Mouse (Mus musculus) adrenal gland, adult (tissue): ENCODE data around the gene Tlk2.
"Not testable (repeated sequence)": the region's sequence is repeated elsewhere in the genome, so short reads cannot be mapped to it uniquely, and the experiment has no call there.

Source experiments
- DNase-seq, 2 experiments: peaks; one replicate each; pipeline ENCODE4 v3.0.0; 2022 to 2023; ENCODE audit warnings: low spot score in 1 of 2; ENCODE audit not compliant: inconsistent age in 2 of 2

Tlk2 gene

DNA sequence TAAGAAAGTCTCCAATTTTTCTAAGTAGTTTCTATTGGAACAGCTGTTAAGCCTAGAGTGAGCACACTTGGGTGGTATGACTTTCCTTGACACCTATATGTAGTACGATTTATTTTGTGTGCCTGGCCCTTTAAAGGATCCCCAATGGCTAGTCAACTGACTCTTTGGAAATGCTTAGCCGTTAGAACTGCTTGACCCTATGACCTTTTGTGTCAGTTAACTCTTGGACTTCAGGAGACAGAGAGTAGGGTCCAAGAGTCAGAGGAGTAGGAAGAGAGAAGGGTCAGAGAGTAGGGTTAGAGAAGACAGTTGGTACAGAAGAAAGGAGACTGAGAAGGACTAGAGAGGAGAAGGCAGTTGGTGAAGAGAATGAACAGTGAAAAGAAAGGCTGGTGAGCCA, at the start of gene Tlk2:
Gene Tlk2, plus strand, starts transcription at position 292 of the 400 bp plus-strand sequence.
- no peak for DNase-seq

DNA sequence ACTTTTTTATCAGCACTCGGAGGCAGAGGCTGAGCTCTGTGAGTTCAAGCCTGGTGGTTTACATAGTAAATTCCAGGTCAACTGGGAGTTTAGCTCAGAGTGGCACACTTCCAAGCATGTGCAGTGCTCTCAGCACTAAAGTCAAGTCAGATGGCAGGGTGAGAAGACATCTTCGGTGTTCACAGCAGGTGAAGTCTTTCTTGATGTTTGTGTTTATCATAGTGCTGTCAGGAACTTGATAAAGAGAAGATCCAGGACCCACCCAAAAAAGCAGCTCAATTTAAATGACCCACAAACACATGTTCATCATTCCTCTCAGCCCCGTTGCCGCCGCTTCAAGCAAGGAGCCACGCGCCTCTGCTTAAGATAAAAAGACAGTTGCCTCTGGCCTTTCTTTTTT, 42.9 kb upstream of the Tlk2 start:
- no peak for DNase-seq

GRCm38 (mm10) chr11:105137255-105137654, 41.4 kb upstream of the Tlk2 start:
- not testable (repeated sequence) for DNase-seq

- not testable (repeated sequence) for DNase-seq
Measured at GRCm38 (mm10) chr11:105140512-105140911, 38.1 kb upstream of the Tlk2 start.

DNA sequence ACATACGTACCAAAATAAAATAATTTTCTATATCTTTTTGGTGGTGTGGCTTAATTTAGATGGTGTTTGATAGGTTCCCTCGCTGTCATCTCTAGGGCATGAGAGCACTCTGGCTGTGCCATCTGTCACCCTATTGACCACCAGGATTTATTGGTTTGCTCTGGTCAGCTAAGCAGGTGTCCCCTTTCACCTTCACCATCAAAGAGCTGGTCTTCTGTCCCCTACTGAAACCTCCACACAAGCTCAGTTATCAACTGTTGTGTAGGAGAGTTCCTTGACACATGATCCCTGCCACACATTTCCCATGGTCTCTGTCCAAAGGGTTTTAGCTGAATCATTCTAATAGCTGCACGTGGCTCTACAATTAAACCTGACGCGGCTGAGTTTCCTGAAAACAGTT, 37.5 kb upstream of the Tlk2 start:
- no peak for DNase-seq

GRCm38 (mm10) chr11:105143564-105143963, 35.0 kb upstream of the Tlk2 start:
- no peak for DNase-seq

GRCm38 (mm10) chr11:105144084-105144483, 34.5 kb upstream of the Tlk2 start:
- DNase-seq, result no peak

DNA sequence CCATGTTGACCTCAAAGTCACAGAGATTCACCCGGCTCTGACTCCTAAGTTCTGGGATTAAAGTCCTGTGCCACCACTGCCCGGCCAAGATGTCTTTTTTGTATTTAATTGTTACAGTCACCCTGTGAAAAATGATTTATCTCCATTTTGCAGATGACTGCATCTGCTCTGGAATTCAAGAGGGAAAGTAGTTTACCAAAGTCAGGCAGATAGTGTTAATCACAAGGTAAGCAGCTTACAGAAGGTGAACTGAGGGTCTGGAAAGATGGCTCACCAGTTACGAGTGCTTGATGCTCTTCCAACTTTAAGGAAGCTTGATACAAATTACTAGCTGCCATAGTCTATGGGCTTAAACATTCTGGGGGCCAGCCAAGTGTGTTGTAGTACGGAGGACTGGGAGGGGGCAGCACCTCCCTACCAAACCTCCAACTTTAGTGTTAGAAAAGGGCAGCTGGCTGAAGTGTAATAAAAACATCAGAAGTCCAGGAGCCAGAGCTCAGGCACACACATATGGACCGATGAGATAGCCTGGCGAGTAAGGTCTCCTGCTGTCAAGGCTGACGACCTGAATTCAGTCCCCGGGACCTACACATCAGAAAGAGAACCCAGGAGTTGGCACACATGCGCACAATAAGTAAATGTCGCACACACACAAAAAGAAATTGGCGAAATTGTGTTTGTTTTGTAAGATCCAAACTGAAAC, 33.9 kb upstream of the Tlk2 start:
- DNase-seq, result no peak

GRCm38 (mm10) chr11:105145211-105145610, 33.4 kb upstream of the Tlk2 start:
- no peak for DNase-seq

- no peak for DNase-seq
Measured at GRCm38 (mm10) chr11:105146593-105146992, 32.0 kb upstream of the Tlk2 start, which contains the start of gene Gm10842. TSS of gene Gm10842 (plus strand) at chr11:105146893.

DNA sequence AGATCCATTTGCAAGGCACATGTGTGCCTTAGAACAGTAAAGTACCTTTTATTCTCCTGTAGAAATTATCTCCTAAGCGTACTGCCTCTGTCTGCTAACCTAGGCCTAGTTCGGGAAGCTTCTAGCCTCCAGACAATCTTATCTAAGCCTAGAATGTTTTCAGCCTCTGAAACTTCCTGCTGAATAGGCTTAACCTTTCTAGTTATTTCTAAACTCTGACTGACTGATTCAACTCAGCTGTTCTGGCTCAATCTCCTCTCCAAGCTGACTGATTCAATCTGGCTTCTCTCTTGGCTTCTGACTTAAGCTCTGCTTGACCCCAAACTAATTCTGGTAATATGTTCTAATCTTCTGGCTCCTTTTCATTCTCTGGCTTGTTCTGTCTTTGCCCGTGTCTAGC, 29.3 kb upstream of the Tlk2 start:
- no peak for DNase-seq

DNA sequence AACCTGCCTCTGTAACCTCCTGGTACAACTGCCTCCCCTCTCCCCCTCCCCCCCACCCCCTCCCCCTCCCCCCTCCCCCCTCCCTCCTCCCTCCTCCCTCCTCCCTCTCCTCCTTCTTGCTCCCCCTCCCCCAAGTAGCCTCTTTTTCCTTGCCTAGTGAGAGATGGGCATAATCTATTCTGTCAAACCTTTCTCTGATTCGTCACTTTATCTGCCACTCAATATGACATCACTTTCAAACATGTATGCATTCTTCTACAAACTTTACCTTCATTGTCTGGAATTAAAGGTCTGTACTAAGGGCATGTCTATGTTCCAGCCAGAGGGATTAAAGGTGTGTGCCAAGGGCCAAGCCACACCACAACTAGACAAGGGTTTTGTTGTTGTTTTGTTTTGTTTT, 28.8 kb upstream of the Tlk2 start:
- no peak for DNase-seq

DNA sequence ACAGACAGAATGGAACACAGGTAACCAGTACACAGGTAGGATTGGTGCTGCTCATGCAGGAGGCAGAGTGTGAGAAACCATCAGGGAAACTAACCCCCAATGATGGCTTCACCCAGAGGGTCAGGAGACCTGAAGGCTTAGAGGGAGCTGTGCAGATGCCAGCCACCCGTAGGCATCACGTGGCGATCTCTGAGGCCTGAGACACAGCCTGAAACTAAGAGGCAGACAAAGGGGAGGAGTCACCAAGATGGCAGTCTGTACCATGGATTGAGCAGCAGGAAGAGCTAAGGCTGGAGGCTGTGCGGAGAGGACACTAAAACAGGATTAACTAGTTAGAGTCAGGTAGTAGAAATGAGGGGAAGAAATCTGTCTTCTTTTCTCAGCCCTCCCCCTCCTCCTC, 27.9 kb upstream of the Tlk2 start:
- no peak for DNase-seq

DNA sequence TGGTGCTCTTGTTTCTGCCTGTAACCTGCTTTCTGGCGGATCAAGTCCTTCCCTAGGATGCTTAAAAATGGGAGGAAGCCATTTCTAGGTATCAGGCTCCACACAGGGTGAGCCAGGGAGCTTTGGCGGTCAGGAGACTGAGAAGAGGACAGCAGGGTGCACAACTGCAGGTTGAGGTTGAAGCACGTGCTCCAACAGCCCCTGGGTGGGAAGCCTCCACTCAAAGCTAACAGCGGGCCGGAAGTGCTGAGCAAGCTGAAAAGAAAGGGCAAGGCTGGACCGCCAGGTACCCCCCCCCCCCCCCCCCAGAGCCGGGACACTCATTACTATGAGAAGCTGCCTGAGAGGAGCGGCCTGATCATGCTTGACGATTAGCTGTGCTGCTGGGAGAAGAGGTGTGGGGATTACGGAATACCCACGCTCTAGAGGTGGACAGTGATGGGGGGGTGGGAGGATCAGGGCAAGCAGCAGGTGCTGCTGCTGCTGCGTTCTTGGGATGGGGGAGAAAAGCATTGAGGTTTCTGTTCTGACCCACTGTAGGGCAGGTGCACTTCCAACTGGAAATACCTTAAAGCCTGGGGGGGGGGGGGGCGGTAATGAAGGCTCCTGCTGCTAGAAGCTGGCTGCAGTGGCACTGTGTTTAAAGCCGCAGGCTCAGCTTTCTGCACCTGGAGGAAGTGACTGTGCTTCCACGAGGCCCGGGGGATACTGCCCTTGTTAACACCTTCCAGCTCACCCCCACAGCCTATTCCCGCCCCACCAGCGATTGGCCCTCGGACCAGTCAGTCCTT, 27.2 kb upstream of the Tlk2 start:
- DNase-seq, result no peak

DNA sequence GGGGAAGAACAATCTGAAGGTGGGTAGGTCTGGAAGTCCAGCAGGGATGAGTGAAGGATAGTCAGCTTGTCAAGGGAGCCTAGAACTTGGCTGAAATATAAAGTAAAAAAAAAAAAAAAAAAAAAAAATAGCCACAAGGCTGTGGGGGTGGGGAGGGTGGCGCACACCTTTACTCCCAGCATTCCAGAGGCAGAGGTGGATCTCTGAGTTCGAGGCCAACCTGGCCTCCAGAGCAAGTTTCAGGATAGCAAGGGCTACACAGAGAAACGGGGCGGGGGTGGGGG, 26.6 kb upstream of the Tlk2 start:
- DNase-seq, result no peak

- DNase-seq, result no peak
Measured at GRCm38 (mm10) chr11:105152357-105152899, 26.2 kb upstream of the Tlk2 start.

DNA sequence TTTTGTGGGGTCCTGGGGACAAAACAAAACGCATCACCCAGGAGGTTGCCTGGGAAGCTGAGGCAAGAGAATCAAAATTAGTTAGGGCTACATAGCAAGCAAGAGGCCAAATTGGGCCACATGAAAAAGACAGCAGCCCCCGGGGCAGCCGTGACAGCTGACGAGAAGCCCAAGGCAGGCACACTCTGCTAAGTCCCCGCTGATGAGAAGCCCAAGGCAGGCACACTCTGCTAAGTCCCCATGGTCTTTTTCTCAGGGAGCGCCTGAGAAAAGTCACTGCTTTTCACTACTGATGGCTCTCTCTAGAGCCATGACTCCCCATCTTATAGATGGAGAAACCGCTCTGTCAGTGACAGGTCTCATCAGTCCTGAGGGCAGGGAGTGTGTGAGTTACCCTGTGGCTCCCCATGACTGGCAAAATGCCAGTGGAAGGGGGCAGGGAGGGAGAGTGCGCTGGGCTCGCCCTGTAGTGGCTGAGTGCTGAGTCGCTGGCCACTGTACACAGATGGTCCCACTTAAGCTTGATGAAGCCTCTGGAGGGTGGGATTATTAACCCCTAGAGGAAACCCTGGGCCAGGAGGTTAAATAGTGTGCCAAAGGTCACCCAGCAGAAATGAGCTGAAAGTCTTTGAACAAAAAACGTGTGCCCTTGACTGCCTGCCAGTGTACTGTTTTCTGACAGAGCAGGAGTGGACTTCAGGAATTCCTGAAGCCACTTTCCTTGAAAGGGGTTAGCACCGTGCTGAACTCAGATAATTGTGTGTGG, 25.4 kb upstream of the Tlk2 start:
- peak; percentile 52 to 89 for DNase-seq

DNA sequence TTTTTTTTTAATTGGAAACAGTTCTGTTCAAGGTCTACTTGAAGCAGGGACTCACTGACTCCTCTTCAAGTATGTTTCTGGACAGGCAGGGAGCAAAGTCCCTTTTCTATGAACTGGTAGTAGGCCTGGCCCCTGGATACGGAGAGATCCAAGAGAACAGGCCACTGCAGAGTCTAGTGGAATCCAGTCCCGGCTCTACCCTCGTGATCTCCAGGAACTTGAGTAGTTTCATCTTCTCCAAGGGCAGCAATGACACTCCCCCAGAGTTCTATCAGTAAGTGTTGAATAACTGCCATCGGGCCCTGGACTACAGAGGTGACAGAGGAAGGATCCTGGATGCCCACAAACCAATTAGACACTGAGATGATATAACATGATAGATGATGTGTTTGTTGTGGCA, 22.7 kb upstream of the Tlk2 start:
- no peak for DNase-seq

DNA sequence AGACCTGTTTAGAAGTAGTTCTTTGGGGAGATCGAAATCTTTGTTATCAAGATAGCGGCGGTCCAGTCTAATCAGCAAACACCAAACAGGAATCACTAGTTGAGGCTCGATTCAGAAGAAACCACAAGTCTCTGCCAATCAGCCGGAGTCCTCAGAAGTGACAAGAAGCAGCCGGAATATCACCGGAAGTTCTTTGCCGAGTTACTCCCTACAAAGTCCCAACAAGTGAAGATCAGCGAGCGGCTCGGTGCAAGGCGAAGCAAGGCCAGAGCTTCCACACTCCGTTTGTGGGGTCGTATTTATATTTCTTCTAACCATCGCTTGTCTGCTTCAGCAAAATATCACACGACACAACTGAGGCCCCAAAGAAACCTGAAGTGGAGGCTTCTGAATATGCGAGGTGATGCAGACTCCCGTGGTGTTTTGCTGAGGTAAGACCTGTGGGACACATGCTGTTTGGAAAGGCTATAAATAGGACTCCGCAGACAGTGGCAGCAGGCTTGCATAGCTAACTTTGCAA, 21.8 kb upstream of the Tlk2 start:
- no peak for DNase-seq

GRCm38 (mm10) chr11:105158047-105158446, 20.6 kb upstream of the Tlk2 start:
- no peak for DNase-seq

GRCm38 (mm10) chr11:105159673-105160360, 18.8 kb upstream of the Tlk2 start:
- DNase-seq, result no peak
